Mouse (Mus musculus) kidney, adult 2 months (tissue): ENCODE data around the gene Phf5a.

ENCODE experiments used
- CTCF ChIP-seq: fragments of 200-500 bp; conservative IDR thresholded peaks from 2 replicates; pipeline ENCODE4 v1.5.1; 2011; ENCODE audit warnings: low read depth, mild to moderate bottlenecking, control low read depth, low read length, moderate library complexity, mixed read lengths; ENCODE audit not compliant: insufficient read depth, insufficient read length
- POLR2A ChIP-seq: fragments of 200-500 bp; IDR thresholded peaks from one replicate; pipeline ENCODE4 v1.6.1; 2011; ENCODE audit warnings: low read depth, low read length, control low read depth

- TF ChIP-seq CTCF (no peak), POLR2A (no peak)
These were observed 27.0 kb upstream of the Phf5a start for GRCm38 (mm10) chr15:81898751-81899150.
